Mouse (Mus musculus): ENCODE measurements around the gene 3110009E18Rik.

The 3110009E18Rik gene

DNA sequence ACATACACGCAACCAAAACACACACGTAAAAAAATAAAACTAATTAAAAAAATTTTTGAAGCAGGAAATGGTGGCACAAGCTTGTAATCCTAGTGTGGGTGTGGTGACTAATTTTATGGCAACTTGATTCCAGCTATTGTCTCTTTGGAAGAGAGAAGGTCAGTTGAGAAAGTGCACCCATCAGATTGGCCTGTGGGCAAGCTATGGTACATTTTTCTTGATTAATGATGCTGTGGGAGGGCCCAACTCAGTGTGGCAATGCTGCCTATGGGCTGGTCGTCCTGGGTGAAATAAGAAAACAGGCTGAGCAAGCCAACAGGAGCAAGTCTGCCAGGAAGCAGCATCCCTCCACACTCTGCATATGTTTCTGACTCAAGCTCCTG, 19.8 kb upstream of the 3110009E18Rik start:
- DNase-seq (ENCODE audit: extremely low spot score, low read depth, low spot score): no peak

DNA sequence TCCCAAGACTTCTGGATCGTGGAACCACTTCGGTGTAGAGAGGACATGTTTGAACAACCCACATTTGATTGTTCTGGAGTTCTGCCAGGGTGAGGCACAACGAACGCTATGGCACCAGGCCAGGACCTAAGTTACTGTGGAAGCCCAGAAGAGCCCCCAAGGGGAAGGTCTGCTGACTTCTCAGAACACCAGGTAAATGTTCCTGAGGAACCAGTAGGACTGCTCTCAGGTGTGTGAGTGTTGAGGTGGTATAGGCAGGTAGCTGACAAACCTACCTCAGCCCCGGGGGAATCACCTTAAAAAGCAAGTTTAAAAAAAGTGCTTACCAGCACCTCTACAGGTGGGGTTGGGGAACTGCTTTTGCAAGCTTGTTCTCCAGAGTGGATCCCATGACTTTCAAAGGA, 15.4 kb upstream of the 3110009E18Rik start:
- DNase-seq (ENCODE audit: extremely low spot score, low read depth, low spot score): no peak

DNA sequence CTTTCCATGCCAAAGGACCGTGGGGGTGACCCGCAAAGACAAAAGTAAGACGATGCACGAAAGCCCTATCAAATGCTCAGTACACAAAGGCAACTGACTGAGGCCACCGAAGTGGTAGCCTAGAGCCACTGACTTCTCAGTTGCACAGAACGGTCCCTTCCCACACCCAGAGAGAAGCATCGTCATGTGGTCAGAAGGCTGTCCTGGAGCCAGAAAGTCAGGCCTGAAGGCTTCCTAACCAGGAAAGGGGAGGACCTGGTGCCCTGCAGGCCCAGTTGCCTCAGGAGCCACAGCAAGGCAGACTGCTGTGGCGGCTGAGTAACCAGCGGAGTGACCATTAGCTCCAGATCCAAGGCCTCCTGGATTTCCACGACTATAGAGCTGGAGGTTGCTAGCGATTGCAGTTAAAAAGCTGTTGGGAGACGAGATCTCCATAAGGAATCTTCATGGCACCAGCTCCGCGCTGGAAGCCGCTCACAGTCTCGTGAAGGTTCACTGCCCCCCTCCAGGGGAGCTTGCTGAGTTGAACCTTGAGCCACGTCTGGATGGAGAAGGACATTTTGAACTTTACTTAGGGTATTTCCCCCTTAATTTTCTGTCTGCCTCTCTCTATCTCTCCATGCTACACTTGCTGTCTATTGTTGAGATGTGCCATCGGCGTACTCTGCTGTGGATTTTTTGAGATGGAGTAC, 11.1 kb upstream of the 3110009E18Rik start:
- DNase-seq (ENCODE audit: extremely low spot score, low read depth, low spot score): no peak

- no peak for DNase-seq (ENCODE audit: extremely low spot score, low read depth, low spot score)
These were observed 9.2 kb upstream of the 3110009E18Rik start for GRCm38 (mm10) chr1:120111766-120112165.

DNA sequence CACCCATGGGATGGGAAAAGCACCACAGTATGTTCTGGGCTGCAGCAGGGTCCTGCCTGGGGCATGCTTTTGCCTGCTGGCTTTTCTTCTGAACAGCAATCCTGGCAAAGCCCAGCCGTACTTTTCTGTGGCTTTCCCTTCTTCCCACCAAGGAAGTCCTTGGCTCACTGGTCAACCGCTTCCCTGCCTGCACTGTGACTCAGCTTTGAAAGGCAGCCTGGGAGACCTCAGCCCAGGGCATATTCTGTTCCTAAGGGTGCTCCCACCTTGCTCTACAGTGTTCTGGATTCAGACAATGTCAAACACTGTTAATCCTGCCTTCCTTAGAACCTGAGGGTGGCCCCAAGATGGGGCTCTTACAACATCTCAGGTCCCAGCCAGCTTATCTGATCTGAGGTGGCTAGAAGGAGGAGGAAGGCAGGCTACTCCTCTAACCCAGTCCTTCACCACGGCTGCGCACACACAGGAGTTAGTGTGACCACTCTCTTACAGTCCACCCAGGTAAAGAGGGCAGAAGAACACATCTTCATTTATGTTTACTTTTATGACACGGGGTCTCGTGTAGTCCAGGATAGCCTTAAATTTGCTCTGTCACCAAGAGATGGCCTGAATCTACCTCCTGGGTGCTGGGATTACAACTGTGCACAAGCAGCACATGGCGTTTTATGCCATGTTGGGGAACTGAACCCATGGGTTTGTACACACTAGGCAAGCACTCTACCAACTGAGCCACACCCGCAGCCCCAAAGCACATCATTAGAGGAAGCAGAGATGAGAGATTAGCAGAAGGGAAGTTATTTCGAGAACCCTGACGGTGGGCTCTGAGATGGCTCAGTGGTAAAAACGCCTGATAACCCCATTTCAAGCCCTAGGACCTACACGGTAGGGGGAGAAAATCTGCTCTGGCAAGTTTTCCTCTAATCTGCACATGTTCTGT, 8.5 kb upstream of the 3110009E18Rik start:
- no peak for DNase-seq (ENCODE audit: extremely low spot score, low read depth, low spot score)

DNA sequence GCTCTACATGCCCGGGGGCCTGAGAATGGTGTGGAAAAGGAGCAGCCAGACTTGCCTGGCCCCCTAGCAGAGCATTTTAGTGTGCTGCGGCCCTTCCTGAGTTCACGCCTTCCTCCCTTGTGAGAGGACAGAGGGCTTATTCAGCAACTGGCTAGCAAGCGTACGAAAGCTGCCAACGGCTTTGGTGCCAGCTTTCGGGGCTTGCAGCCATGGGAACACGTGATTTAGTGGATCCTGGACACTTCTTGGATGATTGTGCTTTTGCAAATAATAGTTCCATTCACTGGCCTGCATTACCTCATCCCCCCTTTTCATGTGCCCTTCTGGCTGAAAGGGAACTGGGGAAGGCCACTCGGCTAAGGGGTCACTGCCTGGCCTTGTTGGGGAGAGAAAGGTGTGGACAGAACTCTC, 5.3 kb upstream of the 3110009E18Rik start:
- DNase-seq (ENCODE audit: extremely low spot score, low read depth, low spot score): no peak

DNA sequence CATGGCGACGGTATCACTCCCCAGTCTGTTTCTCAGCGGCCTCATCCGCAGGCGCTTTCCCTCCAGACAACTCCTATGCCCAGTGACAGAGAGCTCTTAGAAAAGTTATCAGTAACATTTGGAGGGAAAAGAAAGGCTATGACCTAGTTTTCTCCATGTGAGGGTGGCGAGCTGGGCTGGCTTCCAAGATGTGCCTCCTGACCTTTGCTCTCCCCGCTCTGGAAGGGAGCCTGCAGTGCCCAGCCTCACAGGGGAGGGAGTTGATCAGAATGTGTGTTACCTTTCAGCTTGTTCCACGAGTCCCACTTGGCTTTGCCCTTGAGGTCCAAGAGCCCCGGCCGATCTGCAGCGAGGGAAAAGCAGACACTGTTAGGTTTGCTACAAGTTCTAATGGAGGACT, 4.9 kb upstream of the 3110009E18Rik start:
- no peak for DNase-seq (ENCODE audit: extremely low spot score, low read depth, low spot score)

DNA sequence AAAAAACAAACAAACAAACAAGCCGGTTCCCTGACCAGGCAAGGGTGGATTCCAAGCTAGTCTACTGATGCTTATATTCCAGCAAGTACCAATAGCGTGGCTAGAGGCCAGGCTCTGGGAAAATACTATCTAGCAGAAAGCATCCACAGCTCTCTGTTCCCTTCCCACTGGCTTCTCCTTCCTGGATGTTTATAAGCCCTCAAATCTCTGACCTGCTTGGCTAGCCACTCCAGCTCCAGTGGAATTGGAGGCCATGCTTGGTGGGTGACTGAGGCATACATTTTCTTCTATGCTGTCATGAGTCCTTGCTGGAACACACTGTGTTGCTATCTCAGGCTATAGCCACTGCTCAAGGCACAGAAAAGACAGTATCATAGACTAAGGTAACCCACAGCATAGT, 2.1 kb upstream of the 3110009E18Rik start:
- no peak for DNase-seq (ENCODE audit: extremely low spot score, low read depth, low spot score)

GRCm38 (mm10) chr1:120119389-120119788, 1.6 kb upstream of the 3110009E18Rik start:
- no peak for DNase-seq (ENCODE audit: extremely low spot score, low read depth, low spot score)

DNA sequence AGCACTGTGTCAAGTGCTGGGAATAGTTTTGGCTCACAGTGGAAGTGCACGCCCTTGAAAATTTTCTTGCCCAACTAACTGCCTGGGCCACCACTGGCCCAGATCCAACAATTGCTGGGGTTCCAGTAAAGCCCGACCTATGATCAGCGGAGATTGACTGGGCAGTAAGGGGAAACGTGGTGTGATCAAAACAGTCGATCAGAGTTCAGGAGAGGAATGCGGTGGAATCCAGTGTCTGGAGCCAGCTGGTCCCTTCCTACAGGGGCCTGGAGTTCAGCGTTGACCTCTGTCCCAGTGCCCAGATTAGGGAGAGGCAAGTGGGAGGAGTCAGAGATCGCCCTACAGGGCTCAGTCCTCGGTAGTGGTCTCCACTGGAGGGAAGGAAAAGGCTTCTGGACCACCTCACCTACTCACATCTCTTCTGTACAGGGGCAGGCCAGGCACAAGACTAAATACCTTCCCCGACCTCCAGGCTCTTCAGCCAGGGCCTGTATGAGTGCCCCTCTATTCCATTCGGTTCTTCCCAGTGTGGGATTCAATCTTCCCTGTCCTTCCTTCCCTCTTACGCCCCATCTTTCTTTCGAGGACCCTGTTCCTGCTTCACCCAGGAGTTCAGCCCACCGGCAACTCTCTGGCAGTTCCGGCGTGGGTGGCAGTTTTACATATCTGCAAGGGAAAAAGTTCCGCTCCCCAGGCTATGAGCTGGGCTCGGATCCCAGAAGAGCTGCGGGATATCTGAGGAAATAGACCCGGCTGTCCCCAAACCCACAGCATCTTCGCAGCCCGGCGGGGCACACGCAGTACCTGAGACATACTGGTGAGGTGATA, 632 bp upstream of the 3110009E18Rik start:
- peak; percentile 10 for DNase-seq (ENCODE audit: extremely low spot score, low read depth, low spot score)

DNA sequence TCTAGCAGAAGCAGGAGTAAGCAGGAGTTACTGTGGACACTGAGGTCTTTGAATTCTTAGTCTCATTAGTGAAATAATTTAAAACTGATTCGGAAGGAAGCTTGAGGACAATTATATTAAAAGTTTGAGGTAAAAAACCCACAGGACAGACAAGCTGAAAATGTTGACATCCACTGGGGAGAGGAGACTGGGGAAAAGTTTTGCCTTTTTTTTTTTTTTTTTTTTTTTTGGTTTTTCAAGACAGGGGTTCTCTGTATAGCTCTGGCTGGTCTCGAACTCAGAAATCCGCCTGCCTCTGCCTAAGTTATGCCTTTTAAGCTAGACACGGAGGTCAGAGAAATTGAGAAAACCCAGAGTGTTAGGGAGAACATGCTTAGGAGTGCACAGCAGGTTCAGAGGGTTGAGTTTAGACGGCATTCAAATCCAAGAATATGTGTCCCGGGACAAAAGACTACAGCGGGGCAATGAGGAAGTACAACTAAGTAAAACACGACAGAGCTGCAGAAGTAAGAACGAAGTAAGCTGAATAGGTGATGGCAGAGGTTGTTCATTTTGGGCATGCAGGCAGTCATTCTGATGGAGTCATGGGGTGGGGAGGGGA, 1.0 kb downstream of the 3110009E18Rik start:
- no peak for DNase-seq (ENCODE audit: extremely low spot score, low read depth, low spot score)

DNA sequence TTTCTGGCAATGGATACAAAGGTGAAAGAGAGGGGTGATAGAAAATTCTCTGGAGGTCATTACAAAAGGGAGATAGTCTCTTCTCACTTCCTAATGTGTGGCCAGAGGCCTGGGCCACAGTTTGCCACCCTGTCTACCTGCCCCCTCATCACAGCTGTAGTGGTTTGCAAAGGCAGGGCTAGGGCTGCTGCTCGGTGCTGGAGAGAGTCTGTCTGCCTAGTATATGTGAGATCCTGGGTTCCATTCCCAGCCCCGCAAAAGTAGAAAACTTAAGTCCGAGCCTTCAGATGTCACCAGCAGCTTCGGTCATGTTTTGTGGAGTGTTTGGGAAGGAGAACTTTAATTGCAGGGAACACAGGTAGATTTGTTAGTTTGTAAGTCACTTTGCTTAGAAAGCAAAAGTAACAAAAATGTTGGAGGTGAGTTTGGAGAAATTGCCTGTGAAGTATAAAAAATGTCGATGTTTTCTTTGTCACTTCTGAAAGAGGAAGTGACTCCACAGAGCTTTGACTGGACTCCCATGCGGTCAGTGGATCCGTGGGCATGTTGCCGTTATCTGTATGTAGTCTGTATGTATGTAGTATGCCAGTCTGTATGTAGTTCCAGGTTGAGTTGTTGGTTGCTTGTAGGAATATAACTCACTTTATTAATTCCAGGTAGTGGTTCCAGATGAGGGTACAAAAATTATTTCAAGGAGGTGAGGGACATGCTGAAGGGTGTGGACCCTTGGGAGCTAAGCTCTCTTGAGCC, 1.8 kb downstream of the 3110009E18Rik start:
- DNase-seq (ENCODE audit: extremely low spot score, low read depth, low spot score): no peak

- DNase-seq (ENCODE audit: extremely low spot score, low read depth, low spot score): no peak
These were observed 3.9 kb downstream of the 3110009E18Rik start for GRCm38 (mm10) chr1:120124839-120125238.

DNA sequence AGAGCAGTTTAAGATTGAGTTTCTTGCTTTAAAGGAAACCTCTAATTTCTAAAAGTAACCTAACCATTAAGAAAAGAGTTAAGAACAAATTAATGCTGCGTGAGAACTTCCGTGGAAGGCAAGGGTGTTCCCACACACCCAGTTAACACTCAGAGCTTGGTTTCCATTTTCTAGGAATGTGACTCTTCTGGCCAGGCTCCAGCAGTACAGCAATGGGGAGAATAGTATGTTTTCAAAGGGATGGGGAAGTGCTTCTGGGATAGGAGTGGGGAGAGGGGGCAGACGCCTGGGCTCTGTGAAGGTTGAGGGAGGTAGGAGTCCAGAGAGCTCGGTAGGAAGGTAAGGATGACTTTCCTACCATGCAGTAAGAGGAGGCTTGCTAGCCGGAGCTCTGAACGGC, 4.5 kb downstream of the 3110009E18Rik start:
- no peak for DNase-seq (ENCODE audit: extremely low spot score, low read depth, low spot score)

DNA sequence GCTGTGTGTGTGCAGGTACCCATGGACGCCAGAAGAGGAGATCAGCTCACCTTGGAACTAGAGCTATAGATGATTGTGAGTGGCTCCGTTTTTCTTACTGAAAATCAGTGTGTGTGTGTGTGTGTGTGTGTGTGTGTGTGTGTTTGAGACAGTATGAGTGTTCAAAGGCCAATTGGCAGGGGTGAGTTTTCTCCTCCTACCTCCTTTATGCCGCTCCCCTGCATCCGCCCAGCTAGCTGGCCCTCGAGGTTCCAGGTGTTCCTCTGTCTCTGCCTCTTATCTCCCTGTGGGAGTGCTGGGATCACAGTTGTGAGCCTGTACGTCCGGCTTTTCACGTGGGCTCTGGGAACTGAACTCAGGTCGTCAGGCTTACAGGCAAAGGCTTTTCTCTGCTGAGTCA, 5.3 kb downstream of the 3110009E18Rik start:
- DNase-seq (ENCODE audit: extremely low spot score, low read depth, low spot score): no peak

- DNase-seq (ENCODE audit: extremely low spot score, low read depth, low spot score): no peak
These were observed 11.4 kb downstream of the 3110009E18Rik start for GRCm38 (mm10) chr1:120132376-120132775.

- DNase-seq (ENCODE audit: extremely low spot score, low read depth, low spot score): no peak
These were observed 15.2 kb downstream of the 3110009E18Rik start for GRCm38 (mm10) chr1:120135934-120136786.

GRCm38 (mm10) chr1:120138923-120139540, 18.0 kb downstream of the 3110009E18Rik start:
- DNase-seq (ENCODE audit: extremely low spot score, low read depth, low spot score): no peak

- DNase-seq (ENCODE audit: extremely low spot score, low read depth, low spot score): no peak
These were observed 19.2 kb downstream of the 3110009E18Rik start for GRCm38 (mm10) chr1:120140144-120140693.
